Mouse (Mus musculus) ovary, adult 2 months (tissue): ENCODE measurements around the gene Nutf2-ps1. TPM values are rescaled to one million over a fixed set of nuclear protein-coding genes. Genes with fewer than 3 reads are reported as not detected.

Experiments
- polyA plus RNA-seq: library from polyadenylated mRNA; depleted of rRNA; stranded (reverse); fragments of >200 nt; gene quantifications from 2 replicates; pipeline ENCODE4 v1.2.3, GENCODE M21; 2012; rRNA removed

The Nutf2-ps1 gene
- 101 and 132 TPM in 2 replicates for polyA plus RNA-seq

GRCm38 (mm10) chr19:53588968-53589367, at the start of gene Nutf2-ps1:
Nutf2-ps1 (minus strand) TSS chr19:53589068.

DNA sequence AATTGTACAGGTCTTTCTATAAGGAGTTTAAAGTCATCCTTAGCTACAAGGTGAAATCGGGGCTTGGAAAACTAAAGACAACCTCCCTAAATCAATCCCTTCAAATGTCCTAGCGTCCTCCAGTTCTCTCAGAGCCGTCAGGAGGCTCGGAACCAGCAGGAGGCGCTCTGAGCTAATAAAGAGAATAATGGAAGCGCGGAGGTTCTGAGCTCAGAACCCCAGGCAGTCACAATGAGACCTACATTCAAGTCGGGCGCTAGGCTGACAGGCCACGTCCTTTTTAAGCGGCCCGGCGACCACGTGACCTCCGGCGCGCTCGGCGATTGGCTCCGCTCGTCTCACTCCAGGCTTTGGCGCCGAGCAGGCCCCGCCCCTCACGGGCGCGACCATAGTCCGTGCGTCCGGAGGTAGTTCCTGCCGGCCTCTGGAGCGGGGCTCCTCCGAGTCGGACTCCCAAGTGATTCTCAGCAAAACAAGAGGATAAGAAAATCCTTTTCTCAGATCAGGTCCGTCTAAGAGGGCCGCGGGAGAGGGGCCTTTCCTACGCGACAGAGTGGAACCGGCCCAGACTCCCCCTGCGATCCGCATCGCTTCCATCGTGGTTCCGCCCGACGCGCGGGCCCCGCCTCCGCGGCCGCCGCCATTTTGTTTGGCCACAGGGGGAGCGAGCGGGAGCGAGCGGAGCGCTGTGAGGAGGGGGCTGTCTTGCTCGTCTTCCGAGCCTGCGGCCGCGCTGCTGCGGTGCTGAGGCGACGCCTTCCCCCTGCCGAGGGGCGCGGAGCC, 11.1 kb upstream of the Nutf2-ps1 start, which contains the start of gene Smc3:
Gene Smc3, plus strand, starts transcription at position 642 of the 783 bp plus-strand sequence.

Other genes starting within 250 kb of the Nutf2-ps1 start
- gene Gm10197, start 217.3 kb downstream of the Nutf2-ps1 start, polyA plus RNA-seq: not detected in 2 replicates
- gene Smndc1, start 198.5 kb downstream of the Nutf2-ps1 start, polyA plus RNA-seq: 1.5 and 1.8 TPM in 2 replicates
- 20.7 and 26.3 TPM in 2 replicates for gene Dusp5, start 60.0 kb downstream of the Nutf2-ps1 start, polyA plus RNA-seq
- gene Smc3, start 11.3 kb upstream of the Nutf2-ps1 start, polyA plus RNA-seq: 2.9 and 3.5 TPM in 2 replicates
- 2.0 and 2.5 TPM in 2 replicates for gene Rbm20, start 88.2 kb upstream of the Nutf2-ps1 start, polyA plus RNA-seq